Comparison of ENCODE assay signal across 23 mouse cellular contexts in the genomic region with DNA sequence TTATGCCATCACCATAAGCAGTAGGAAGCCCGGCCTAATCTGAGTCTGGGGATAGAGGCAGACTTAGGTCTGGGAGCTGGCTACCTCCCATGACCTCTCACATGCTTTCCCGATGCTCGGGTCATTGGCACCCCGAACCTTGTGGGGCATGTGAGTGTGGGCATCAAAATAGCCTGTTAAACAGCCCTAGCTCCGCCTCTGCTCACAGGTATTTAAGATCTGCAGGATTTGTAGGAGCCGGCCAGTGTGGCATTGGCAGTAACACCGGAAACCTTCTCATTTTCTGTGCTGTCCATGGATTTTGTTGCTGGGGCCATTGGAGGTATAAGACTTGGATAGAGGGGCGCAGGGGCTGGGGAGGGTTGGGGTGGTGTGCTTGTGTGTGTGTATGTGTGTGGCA. TPM values are rescaled to one million over a fixed set of nuclear protein-coding genes. Genes with fewer than 3 reads are reported as not detected.
DNase-seq lines count a peak whose midpoint lies in the region; ATAC-seq and TF ChIP-seq lines count a peak whose summit lies in the region.
"Had no signal": no experiment of that assay in that cellular context is flagged by ENCODE, and none has a peak within 500 bp of the region (broad histone marks: within the 10 kb centered on the region; RNA-seq: fewer than 3 reads in every experiment).

No protein-coding gene starts in this region.

- DNase-seq in forebrain, embryonic 10.5 days (ENCODE audit: extremely low spot score, low spot score), result no peak
- no peak for DNase-seq in forebrain, embryonic 11.5 days (ENCODE audit: low spot score)
- DNase-seq in midbrain, postnatal 0 days (ENCODE audit: low spot score), result no peak
- no peak for DNase-seq in midbrain, embryonic 11.5 days (ENCODE audit: low spot score, missing footprints)
- DNase-seq: adrenal gland, postnatal 14 days; B cell, adult 2 months; cerebellum, adult 11-12 months; cerebellum, adult 8-10 months; cerebellum, postnatal 36 days; embryo, embryonic 11 days; gastrocnemius, postnatal 25 days; heart, adult 18-20 months; heart, postnatal 36 days had no signal

- H3K27ac ChIP-seq in forebrain, embryonic 10.5 days, result 0 out of 2 replicates have a peak overlapping the region, but pooled peaks have one; percentile 26
- H3K27ac ChIP-seq in forebrain, embryonic 11.5 days (ENCODE audit: low read depth, low read length), result no peak overlapping the region
- peak overlapping the region; percentile 70 for H3K27ac ChIP-seq in liver, embryonic 15.5 days (replicated peaks)
- H3K27ac ChIP-seq in liver, embryonic 12.5 days, result no peak overlapping the region
- no peak overlapping the region for H3K27ac ChIP-seq in midbrain, postnatal 0 days (ENCODE audit: low read depth, low read length)
- H3K27ac ChIP-seq in midbrain, embryonic 11.5 days (ENCODE audit: low read depth, low read length), result no peak overlapping the region
- H3K27ac ChIP-seq: forebrain, embryonic 12.5 days; forebrain, embryonic 15.5 days; heart, embryonic 15.5 days; hindbrain, embryonic 15.5 days had no signal

- H3K9ac ChIP-seq in forebrain, embryonic 11.5 days (ENCODE audit: low read length), result no peak overlapping the region
- H3K9ac ChIP-seq in liver, embryonic 15.5 days, result no peak overlapping the region
- no peak overlapping the region for H3K9ac ChIP-seq in liver, embryonic 12.5 days
- H3K9ac ChIP-seq in midbrain, postnatal 0 days (replicated peaks; ENCODE audit: low read length, poor library complexity, severe bottlenecking), result 0 out of 2 replicates have a peak overlapping the region, but pooled peaks have one; percentile 5
- no peak overlapping the region for H3K9ac ChIP-seq in midbrain, embryonic 11.5 days (ENCODE audit: low read length)
- H3K9ac ChIP-seq: forebrain, embryonic 12.5 days; forebrain, embryonic 15.5 days; heart, embryonic 12.5 days; heart, embryonic 15.5 days; hindbrain, embryonic 15.5 days had no signal

- ATAC-seq in forebrain, embryonic 11.5 days (replicated peaks; ENCODE audit: low FRiP score), result no peak
- ATAC-seq in liver, embryonic 15.5 days (ENCODE audit: insufficient read depth), result no peak
- no peak for ATAC-seq in liver, embryonic 12.5 days
- no peak for ATAC-seq in midbrain, postnatal 0 days (ENCODE audit: low FRiP score)
- ATAC-seq in midbrain, embryonic 11.5 days (ENCODE audit: low FRiP score), result no peak
- ATAC-seq: forebrain, embryonic 15.5 days; Patski had no signal

- peaks cover 18% of the 10 kb centered on the region for H3K4me1 ChIP-seq in forebrain, embryonic 10.5 days
- H3K4me1 ChIP-seq in forebrain, embryonic 11.5 days (replicated peaks; ENCODE audit: control insufficient read depth, insufficient read depth, low read length), result no peaks in the 10 kb centered on the region
- peaks cover 23% of the 10 kb centered on the region for H3K4me1 ChIP-seq in liver, embryonic 15.5 days (replicated peaks)
- peaks cover 14% of the 10 kb centered on the region for H3K4me1 ChIP-seq in liver, embryonic 12.5 days
- H3K4me1 ChIP-seq in midbrain, postnatal 0 days (ENCODE audit: insufficient read depth, low read length), result 0 out of 2 replicates have a peak, but pooled peaks cover 3% of the 10 kb centered on the region
- H3K4me1 ChIP-seq in midbrain, embryonic 11.5 days (ENCODE audit: control insufficient read depth, insufficient read depth, low read length), result no peaks in the 10 kb centered on the region
- H3K4me1 ChIP-seq: heart, embryonic 12.5 days; heart, embryonic 15.5 days had no signal

- H3K4me3 ChIP-seq in forebrain, embryonic 10.5 days, result no peak overlapping the region
- no peak overlapping the region for H3K4me3 ChIP-seq in forebrain, embryonic 11.5 days (ENCODE audit: low read depth, low read length)
- no peak overlapping the region for H3K4me3 ChIP-seq in liver, embryonic 15.5 days (replicated peaks)
- no peak overlapping the region for H3K4me3 ChIP-seq in liver, embryonic 12.5 days
- H3K4me3 ChIP-seq in midbrain, postnatal 0 days (ENCODE audit: low read depth, low read length), result no peak overlapping the region
- no peak overlapping the region for H3K4me3 ChIP-seq in midbrain, embryonic 11.5 days (ENCODE audit: low read depth, low read length)
- H3K4me3 ChIP-seq: forebrain, embryonic 12.5 days; forebrain, embryonic 15.5 days; heart, embryonic 12.5 days; heart, embryonic 15.5 days; hindbrain, embryonic 15.5 days had no signal

- WGBS in forebrain, embryonic 10.5 days, result 86% methylated on average over 8 of the region's 8 CpGs
- WGBS in forebrain, embryonic 11.5 days, result 92% methylated on average over 8 of the region's 8 CpGs
- 77% methylated on average over 8 of the region's 8 CpGs for WGBS in liver, embryonic 15.5 days (ENCODE audit: insufficient replicate concordance)
- 71% methylated on average over 8 of the region's 8 CpGs for WGBS in liver, embryonic 12.5 days (ENCODE audit: insufficient replicate concordance)
- WGBS in midbrain, postnatal 0 days, result 89% methylated on average over 8 of the region's 8 CpGs
- 89% methylated on average over 8 of the region's 8 CpGs for whole genome bisulfite sequencing in midbrain, embryonic 11.5 days

- no peaks in the 10 kb centered on the region for H3K9me3 ChIP-seq in forebrain, embryonic 10.5 days
- H3K9me3 ChIP-seq in forebrain, embryonic 11.5 days (ENCODE audit: control insufficient read depth, low read length), result no peaks in the 10 kb centered on the region
- H3K9me3 ChIP-seq in liver, embryonic 15.5 days (replicated peaks), result no peaks in the 10 kb centered on the region
- no peaks in the 10 kb centered on the region for H3K9me3 ChIP-seq in liver, embryonic 12.5 days (replicated peaks)
- H3K9me3 ChIP-seq in midbrain, postnatal 0 days (ENCODE audit: low read length), result no peaks in the 10 kb centered on the region
- no peaks in the 10 kb centered on the region for H3K9me3 ChIP-seq in midbrain, embryonic 11.5 days (ENCODE audit: control insufficient read depth, low read length)
- H3K9me3 ChIP-seq: forebrain, embryonic 12.5 days; forebrain, embryonic 15.5 days; G1E; heart, embryonic 15.5 days; hindbrain, embryonic 15.5 days had no signal

- peaks cover 28% of the 10 kb centered on the region for H3K36me3 ChIP-seq in forebrain, embryonic 10.5 days (replicated peaks)
- no peaks in the 10 kb centered on the region for H3K36me3 ChIP-seq in forebrain, embryonic 11.5 days (ENCODE audit: control insufficient read depth, insufficient read depth, low read length)
- no peaks in the 10 kb centered on the region for H3K36me3 ChIP-seq in liver, embryonic 15.5 days (replicated peaks)
- no peaks in the 10 kb centered on the region for H3K36me3 ChIP-seq in liver, embryonic 12.5 days
- H3K36me3 ChIP-seq in midbrain, postnatal 0 days (ENCODE audit: insufficient read depth, low read length), result no peaks in the 10 kb centered on the region
- H3K36me3 ChIP-seq in midbrain, embryonic 11.5 days (ENCODE audit: control insufficient read depth, insufficient read depth, low read length), result no peaks in the 10 kb centered on the region
- H3K36me3 ChIP-seq: heart, embryonic 15.5 days; hindbrain, embryonic 15.5 days had no signal

- H3K4me2 ChIP-seq in forebrain, embryonic 11.5 days (ENCODE audit: low read depth, low read length, severe bottlenecking), result no peak overlapping the region
- H3K4me2 ChIP-seq in liver, embryonic 15.5 days, result no peak overlapping the region
- no peak overlapping the region for H3K4me2 ChIP-seq in liver, embryonic 12.5 days
- no peak overlapping the region for H3K4me2 ChIP-seq in midbrain, postnatal 0 days (ENCODE audit: low read depth, low read length, poor library complexity, severe bottlenecking)
- H3K4me2 ChIP-seq in midbrain, embryonic 11.5 days, result no peak overlapping the region
- H3K4me2 ChIP-seq: forebrain, embryonic 12.5 days; forebrain, embryonic 15.5 days; heart, embryonic 12.5 days; heart, embryonic 15.5 days; hindbrain, embryonic 15.5 days had no signal

- TF ChIP-seq CTCF in midbrain, postnatal 0 days (IDR thresholded peaks at IDR 0.05), result no peak

- no peaks in the 10 kb centered on the region for H3K27me3 ChIP-seq in forebrain, embryonic 10.5 days (ENCODE audit: poor library complexity, severe bottlenecking)
- no peaks in the 10 kb centered on the region for H3K27me3 ChIP-seq in forebrain, embryonic 11.5 days (ENCODE audit: control insufficient read depth, insufficient read depth, low read length)
- H3K27me3 ChIP-seq in liver, embryonic 15.5 days, result no peaks in the 10 kb centered on the region
- no peaks in the 10 kb centered on the region for H3K27me3 ChIP-seq in liver, embryonic 12.5 days (replicated peaks)
- H3K27me3 ChIP-seq in midbrain, postnatal 0 days (ENCODE audit: insufficient read depth, low read length), result no peaks in the 10 kb centered on the region
- H3K27me3 ChIP-seq in midbrain, embryonic 11.5 days (ENCODE audit: control insufficient read depth, insufficient read depth, low read length), result no peaks in the 10 kb centered on the region
- H3K27me3 ChIP-seq: CH12.LX; forebrain, embryonic 12.5 days; forebrain, embryonic 15.5 days; heart, embryonic 12.5 days; heart, embryonic 15.5 days; hindbrain, embryonic 15.5 days; Patski had no signal

RNA-seq across cellular contexts. Expression of a gene that starts 15.0 kb away (rescaled TPM):
- polyA plus RNA-seq in forebrain, embryonic 10.5 days (2016; fragmentation: Nextera tagmentation; extraction: Ambion mirVana), result 9.8 and 11.9 TPM in 2 replicates
- polyA plus RNA-seq in forebrain, embryonic 11.5 days (2014; fragmentation: Nextera tagmentation; extraction: Ambion mirVana), result 10.0 and 12.2 TPM in 2 replicates
- polyA plus RNA-seq in liver, embryonic 15.5 days (2015; fragmentation: Nextera tagmentation; extraction: Ambion mirVana), result 13.2 and 23.3 TPM in 2 replicates
- polyA plus RNA-seq in liver, embryonic 12.5 days (2016; fragmentation: Nextera tagmentation; extraction: Ambion mirVana), result 2.4 and 2.7 TPM in 2 replicates
- total RNA-seq in midbrain, postnatal 0 days (2014; rRNA removed), result 8.6 and 13.2 TPM in 2 replicates
- polyA plus RNA-seq in midbrain, postnatal 0 days (2015; fragmentation: Nextera tagmentation; extraction: Ambion mirVana), result 5.7 and 5.9 TPM in 2 replicates
- 9.8 TPM in 2 replicates for polyA plus RNA-seq in midbrain, embryonic 11.5 days (2014; fragmentation: Nextera tagmentation; extraction: Ambion mirVana)

RNA-seq across cellular contexts. Expression of a gene that starts 15.2 kb away (rescaled TPM):
- 11.7 and 12.1 TPM in 2 replicates for polyA plus RNA-seq in forebrain, embryonic 10.5 days (2016; fragmentation: Nextera tagmentation; extraction: Ambion mirVana)
- 13.8 and 14.6 TPM in 2 replicates for polyA plus RNA-seq in forebrain, embryonic 11.5 days (2014; fragmentation: Nextera tagmentation; extraction: Ambion mirVana)
- polyA plus RNA-seq in liver, embryonic 15.5 days (2015; fragmentation: Nextera tagmentation; extraction: Ambion mirVana), result 1.3 and 1.4 TPM in 2 replicates
- 1.6 and 1.8 TPM in 2 replicates for polyA plus RNA-seq in liver, embryonic 12.5 days (2016; fragmentation: Nextera tagmentation; extraction: Ambion mirVana)
- 20.1 and 21.8 TPM in 2 replicates for total RNA-seq in midbrain, postnatal 0 days (2014; rRNA removed)
- polyA plus RNA-seq in midbrain, postnatal 0 days (2015; fragmentation: Nextera tagmentation; extraction: Ambion mirVana), result 14.6 and 15.6 TPM in 2 replicates
- 11.2 and 13.0 TPM in 2 replicates for polyA plus RNA-seq in midbrain, embryonic 11.5 days (2014; fragmentation: Nextera tagmentation; extraction: Ambion mirVana)

RNA-seq across cellular contexts. Expression of a gene that starts 42.5 kb away (rescaled TPM):
- polyA plus RNA-seq in forebrain, embryonic 10.5 days (2016; fragmentation: Nextera tagmentation; extraction: Ambion mirVana), result 9.4 and 9.9 TPM in 2 replicates
- 5.7 and 7.2 TPM in 2 replicates for polyA plus RNA-seq in forebrain, embryonic 11.5 days (2014; fragmentation: Nextera tagmentation; extraction: Ambion mirVana)
- 2.2 and 2.4 TPM in 2 replicates for polyA plus RNA-seq in liver, embryonic 15.5 days (2015; fragmentation: Nextera tagmentation; extraction: Ambion mirVana)
- 5.2 and 5.3 TPM in 2 replicates for polyA plus RNA-seq in liver, embryonic 12.5 days (2016; fragmentation: Nextera tagmentation; extraction: Ambion mirVana)
- total RNA-seq in midbrain, postnatal 0 days (2014; rRNA removed), result 5.2 and 6.5 TPM in 2 replicates
- polyA plus RNA-seq in midbrain, postnatal 0 days (2015; fragmentation: Nextera tagmentation; extraction: Ambion mirVana), result 5.1 and 6.1 TPM in 2 replicates
- 4.7 and 5.0 TPM in 2 replicates for polyA plus RNA-seq in midbrain, embryonic 11.5 days (2014; fragmentation: Nextera tagmentation; extraction: Ambion mirVana)

RNA-seq across cellular contexts. Expression of a gene that starts 43.1 kb away (rescaled TPM):
- 152 and 157 TPM in 2 replicates for polyA plus RNA-seq in forebrain, embryonic 10.5 days (2016; fragmentation: Nextera tagmentation; extraction: Ambion mirVana)
- polyA plus RNA-seq in forebrain, embryonic 11.5 days (2014; fragmentation: Nextera tagmentation; extraction: Ambion mirVana), result 140 and 142 TPM in 2 replicates
- polyA plus RNA-seq in liver, embryonic 15.5 days (2015; fragmentation: Nextera tagmentation; extraction: Ambion mirVana), result 25.6 and 25.9 TPM in 2 replicates
- polyA plus RNA-seq in liver, embryonic 12.5 days (2016; fragmentation: Nextera tagmentation; extraction: Ambion mirVana), result 58.8 and 61.7 TPM in 2 replicates
- total RNA-seq in midbrain, postnatal 0 days (2014; rRNA removed), result 108 and 142 TPM in 2 replicates
- polyA plus RNA-seq in midbrain, postnatal 0 days (2015; fragmentation: Nextera tagmentation; extraction: Ambion mirVana), result 97.3 and 99.1 TPM in 2 replicates
- polyA plus RNA-seq in midbrain, embryonic 11.5 days (2014; fragmentation: Nextera tagmentation; extraction: Ambion mirVana), result 128 TPM in 2 replicates

RNA-seq across cellular contexts. Expression of a gene that starts 58.1 kb away (rescaled TPM):
- polyA plus RNA-seq in forebrain, embryonic 10.5 days (2016; fragmentation: Nextera tagmentation; extraction: Ambion mirVana), result 15.1 and 15.4 TPM in 2 replicates
- polyA plus RNA-seq in forebrain, embryonic 11.5 days (2014; fragmentation: Nextera tagmentation; extraction: Ambion mirVana), result 20.8 and 22.1 TPM in 2 replicates
- 7.6 and 8.8 TPM in 2 replicates for polyA plus RNA-seq in liver, embryonic 15.5 days (2015; fragmentation: Nextera tagmentation; extraction: Ambion mirVana)
- polyA plus RNA-seq in liver, embryonic 12.5 days (2016; fragmentation: Nextera tagmentation; extraction: Ambion mirVana), result 13.1 and 14.6 TPM in 2 replicates
- 35.4 and 38.3 TPM in 2 replicates for total RNA-seq in midbrain, postnatal 0 days (2014; rRNA removed)
- polyA plus RNA-seq in midbrain, postnatal 0 days (2015; fragmentation: Nextera tagmentation; extraction: Ambion mirVana), result 7.4 and 9.2 TPM in 2 replicates
- polyA plus RNA-seq in midbrain, embryonic 11.5 days (2014; fragmentation: Nextera tagmentation; extraction: Ambion mirVana), result 19.0 and 19.5 TPM in 2 replicates

Comparison
In these comparisons a context has a peak if more than half of its experiments do, and no peak if none do; other contexts are left out.
1. H3K27ac ChIP-seq: peak in forebrain, embryonic 10.5 days (single experiment) and liver, embryonic 15.5 days (single experiment); none in forebrain, embryonic 11.5 days (single experiment), liver, embryonic 12.5 days (single experiment), midbrain, postnatal 0 days (single experiment) and midbrain, embryonic 11.5 days (single experiment).